Mouse (Mus musculus) heart, adult 18-20 months (tissue): ENCODE measurements around the gene Mettl16. TPM values are rescaled to one million over a fixed set of nuclear protein-coding genes. Genes with fewer than 3 reads are reported as not detected.
"Not testable (repeated sequence)": the region's sequence is repeated elsewhere in the genome, so short reads cannot be mapped to it uniquely, and the experiment has no call there.

Source experiments
- DNase-seq, 2 experiments: peaks; one replicate each; pipeline ENCODE4 v3.0.0; 2021 to 2022; ENCODE audit warnings: mixed read lengths in 1 of 2
- total RNA-seq, 2 experiments: library from RNA; stranded (reverse); gene quantifications; 2 replicates each; pipeline ENCODE4 v1.2.3; 2021

The Mettl16 gene
- total RNA-seq, 2 experiments from 2014 or later, result 16.4 to 17.3 TPM

- no peak for DNase-seq
Measured at GRCm38 (mm10) chr11:74772386-74772785, 1.8 kb downstream of the Mettl16 start.

- no peak for DNase-seq
Measured at GRCm38 (mm10) chr11:74792874-74793273, 22.2 kb downstream of the Mettl16 start.

GRCm38 (mm10) chr11:74800658-74801057 is 30.0 kb downstream of the Mettl16 start:
- no peak for DNase-seq

- no peak for DNase-seq
Measured at GRCm38 (mm10) chr11:74804081-74804627, 33.5 kb downstream of the Mettl16 start.

GRCm38 (mm10) chr11:74807246-74807882 is 36.7 kb downstream of the Mettl16 start:
- no peak for DNase-seq

GRCm38 (mm10) chr11:74808251-74808853 is 37.7 kb downstream of the Mettl16 start:
- no peak for DNase-seq

GRCm38 (mm10) chr11:74810134-74810533 is 39.5 kb downstream of the Mettl16 start:
- DNase-seq, result no peak

GRCm38 (mm10) chr11:74811027-74811426 is 40.4 kb downstream of the Mettl16 start:
- DNase-seq, result not testable (repeated sequence)

GRCm38 (mm10) chr11:74811538-74811937 is 40.9 kb downstream of the Mettl16 start:
- no peak for DNase-seq

GRCm38 (mm10) chr11:74815795-74816194 is 45.2 kb downstream of the Mettl16 start:
- DNase-seq, result no peak

- DNase-seq, result no peak
Measured at GRCm38 (mm10) chr11:74820921-74821320, 50.3 kb downstream of the Mettl16 start.

GRCm38 (mm10) chr11:74821463-74821862 is 50.8 kb downstream of the Mettl16 start:
- no peak for DNase-seq

GRCm38 (mm10) chr11:74822746-74823440 is 52.3 kb downstream of the Mettl16 start:
- no peak for DNase-seq

GRCm38 (mm10) chr11:74826151-74826550 is 55.5 kb downstream of the Mettl16 start:
- DNase-seq, result no peak

GRCm38 (mm10) chr11:74826702-74827101 is 56.1 kb downstream of the Mettl16 start:
- DNase-seq, result no peak

GRCm38 (mm10) chr11:74827791-74828403 is 57.3 kb downstream of the Mettl16 start:
- DNase-seq, result no peak

GRCm38 (mm10) chr11:74828404-74828931 is 57.8 kb downstream of the Mettl16 start:
- no peak for DNase-seq

- DNase-seq, result no peak
Measured at GRCm38 (mm10) chr11:74828965-74829550, 58.4 kb downstream of the Mettl16 start.

GRCm38 (mm10) chr11:74829812-74830211 is 59.2 kb downstream of the Mettl16 start:
- DNase-seq, result peak; percentile 87 to 90

GRCm38 (mm10) chr11:74830256-74831161 is 59.9 kb downstream of the Mettl16 start, which contains the start of gene Mnt:
Gene Mnt (plus strand): TSS chr11:74830920.
- DNase-seq, result peak; percentile 99 to 100

- peak in 1 of 2 experiments; percentile 55 for DNase-seq
Measured at GRCm38 (mm10) chr11:74831191-74831605, 60.6 kb downstream of the Mettl16 start.
